Mouse (Mus musculus): ENCODE results near the gene Heatr9. TPM values are rescaled to one million over a fixed set of nuclear protein-coding genes. Genes with fewer than 3 reads are reported as not detected.
"Not testable (repeated sequence)": the region's sequence is repeated elsewhere in the genome, so short reads cannot be mapped to it uniquely, and the experiment has no call there.

Heatr9 gene
- total and polyA plus RNA-seq, 2 experiments from 2014 or later = not detected

DNA sequence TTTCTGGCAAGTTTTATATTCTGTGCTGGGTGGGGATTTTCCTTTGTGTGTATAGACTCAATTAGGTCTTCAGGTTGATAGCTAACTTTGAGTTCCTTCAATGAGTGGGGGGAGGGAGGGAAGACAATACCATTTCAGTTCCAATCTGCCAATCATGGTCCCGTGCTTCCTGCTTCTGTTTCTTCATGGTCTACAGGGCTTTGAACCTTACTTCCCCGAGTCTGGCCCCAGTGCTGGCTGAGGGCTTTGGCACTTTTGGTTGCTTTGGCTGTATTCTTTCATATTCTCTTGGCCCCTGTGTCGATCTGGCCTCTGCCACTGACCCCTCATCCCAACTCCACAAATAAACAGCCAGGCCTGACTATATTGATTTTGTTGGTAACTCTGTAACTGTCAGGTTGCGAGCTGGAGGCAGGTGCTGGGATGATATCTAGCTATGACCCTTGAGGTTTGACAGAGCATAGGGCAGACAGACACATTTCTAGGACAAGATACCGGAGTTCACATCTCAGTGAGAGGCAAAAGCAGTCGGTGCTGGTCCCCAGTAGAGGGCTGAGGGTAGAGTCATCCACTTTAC, 40.4 kb upstream of the Heatr9 start:
- Histone ChIP-seq H3K9ac (no peak overlapping the region), H3K4me2 (ENCODE audit: low read depth) (no peak overlapping the region), H3K4me1 (ENCODE audit: insufficient read depth) (no peaks in the 10 kb centered on the region), H3K4me3 (ENCODE audit: low read depth, low read length) (no peak overlapping the region), H3K27ac (ENCODE audit: low read depth, low read length) (no peak overlapping the region), H3K27me3 (ENCODE audit: insufficient read depth, low read length) (no peaks in the 10 kb centered on the region), H3K9me3 (ENCODE audit: low read length) (no peaks in the 10 kb centered on the region), H3K36me3 (ENCODE audit: insufficient read depth) (no peaks in the 10 kb centered on the region)
- ATAC-seq (no peak), DNase-seq (no peak)
- no peak for TF ChIP-seq CTCF (IDR thresholded peaks at IDR 0.05; ENCODE audit: low read depth)
- 77% methylated on average over 6 of the region's 6 CpGs for WGBS

DNA sequence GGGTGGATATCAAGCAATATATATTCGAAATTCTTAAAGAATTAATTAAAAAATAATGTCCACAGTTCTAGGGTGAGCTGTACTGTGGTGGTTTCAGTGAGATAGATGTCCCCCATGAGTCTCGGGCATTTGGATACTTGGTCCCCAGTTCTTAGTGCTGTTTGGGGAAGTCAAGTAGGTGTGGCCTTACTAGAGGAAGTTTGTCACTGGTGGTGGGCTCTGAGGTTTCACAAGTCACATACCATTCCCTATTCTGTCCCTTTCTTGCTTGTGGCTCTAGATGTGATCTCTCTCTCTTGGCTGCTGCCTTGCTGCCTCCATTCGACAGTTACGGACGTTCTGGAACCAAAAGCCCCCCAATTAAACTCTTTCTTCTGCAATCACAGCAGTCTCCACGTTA, 38.4 kb upstream of the Heatr9 start:
- H3K27ac ChIP-seq (ENCODE audit: low read depth, low read length) = no peak overlapping the region
- H3K4me3 ChIP-seq (ENCODE audit: low read depth, low read length) = no peak overlapping the region
- H3K27me3 ChIP-seq (ENCODE audit: insufficient read depth, low read length) = no peaks in the 10 kb centered on the region
- no peak for TF ChIP-seq CTCF (IDR thresholded peaks at IDR 0.05; ENCODE audit: low read depth)
- H3K9ac ChIP-seq = no peak overlapping the region
- no peaks in the 10 kb centered on the region for H3K4me1 ChIP-seq (ENCODE audit: insufficient read depth)
- ATAC-seq (no peak), DNase-seq (no peak)
- H3K36me3 ChIP-seq (ENCODE audit: insufficient read depth) = no peaks in the 10 kb centered on the region
- H3K4me2 ChIP-seq (ENCODE audit: low read depth) = no peak overlapping the region
- no peaks in the 10 kb centered on the region for H3K9me3 ChIP-seq (ENCODE audit: low read length)
- 71% methylated on average over 6 of the region's 6 CpGs for WGBS

DNA sequence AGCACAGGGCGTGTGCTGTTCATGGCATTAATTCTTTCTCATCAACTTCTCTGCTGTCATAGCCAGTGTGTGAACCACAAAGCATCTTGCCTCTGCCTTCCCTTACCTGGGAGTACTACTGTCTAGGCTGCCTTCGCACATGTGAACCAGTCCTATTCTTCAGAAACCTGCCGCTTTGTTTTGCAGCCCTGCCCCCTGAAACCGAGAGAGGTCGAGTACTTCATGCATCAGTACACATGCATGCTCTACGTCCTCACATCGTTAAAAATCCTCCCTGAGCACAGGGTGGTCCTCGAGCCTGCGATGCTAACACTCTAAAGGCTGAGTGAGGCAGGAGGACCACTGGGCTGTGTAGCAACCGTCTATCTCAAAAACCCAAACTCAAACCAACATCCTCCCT, 35.1 kb upstream of the Heatr9 start:
- H3K4me2 ChIP-seq (ENCODE audit: low read depth) = no peak overlapping the region
- H3K27me3 ChIP-seq (ENCODE audit: insufficient read depth, low read length) = no peaks in the 10 kb centered on the region
- DNase-seq = no peak
- no peak for ATAC-seq
- no peak overlapping the region for H3K27ac ChIP-seq (ENCODE audit: low read depth, low read length)
- no peak overlapping the region for H3K9ac ChIP-seq
- no peak overlapping the region for H3K4me3 ChIP-seq (ENCODE audit: low read depth, low read length)
- H3K9me3 ChIP-seq (ENCODE audit: low read length) = no peaks in the 10 kb centered on the region
- TF ChIP-seq CTCF (IDR thresholded peaks at IDR 0.05; ENCODE audit: low read depth) = no peak
- 35% methylated on average over 10 of the region's 10 CpGs for WGBS
- no peaks in the 10 kb centered on the region for H3K36me3 ChIP-seq (ENCODE audit: insufficient read depth)
- H3K4me1 ChIP-seq (ENCODE audit: insufficient read depth) = no peaks in the 10 kb centered on the region

GRCm38 (mm10) chr11:83556085-83556781, 34.3 kb upstream of the Heatr9 start:
- Histone ChIP-seq H3K27ac (ENCODE audit: low read depth, low read length) (no peak overlapping the region), H3K4me3 (ENCODE audit: low read depth, low read length) (no peak overlapping the region), H3K4me1 (ENCODE audit: insufficient read depth) (no peaks in the 10 kb centered on the region), H3K4me2 (ENCODE audit: low read depth) (no peak overlapping the region), H3K9ac (no peak overlapping the region), H3K9me3 (ENCODE audit: low read length) (no peaks in the 10 kb centered on the region), H3K36me3 (ENCODE audit: insufficient read depth) (no peaks in the 10 kb centered on the region), H3K27me3 (ENCODE audit: insufficient read depth, low read length) (no peaks in the 10 kb centered on the region)
- 21% methylated on average over 8 of the region's 8 CpGs for WGBS
- DNase-seq (peak; percentile 84), ATAC-seq (peak; percentile 66)
- peak; percentile 89 for TF ChIP-seq CTCF (IDR thresholded peaks at IDR 0.05; ENCODE audit: low read depth)

DNA sequence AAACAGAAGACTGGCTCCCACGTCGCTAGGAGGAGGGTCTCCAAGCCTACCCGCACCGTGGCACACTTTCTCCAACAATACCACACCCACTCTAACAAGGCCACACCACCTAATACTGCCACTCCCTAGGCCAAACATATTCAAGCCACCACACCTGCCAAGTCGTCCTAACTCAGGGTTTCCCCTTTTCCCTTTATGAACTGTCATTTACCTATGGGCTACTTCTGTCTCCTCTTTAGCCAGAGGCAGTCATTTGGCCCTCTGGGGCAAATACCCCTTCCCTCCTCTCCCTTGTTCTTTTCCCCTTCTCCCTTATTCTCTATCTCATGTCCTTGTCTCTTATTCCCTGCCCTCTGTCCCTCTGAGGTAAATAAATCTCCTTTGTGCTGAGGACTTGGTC, 29.7 kb upstream of the Heatr9 start:
- no peaks in the 10 kb centered on the region for H3K9me3 ChIP-seq (ENCODE audit: low read length)
- H3K27me3 ChIP-seq (ENCODE audit: insufficient read depth, low read length) = no peaks in the 10 kb centered on the region
- ATAC-seq (no peak), DNase-seq (no peak)
- H3K9ac ChIP-seq = no peak overlapping the region
- WGBS = 84% methylated on average over 5 of the region's 5 CpGs
- TF ChIP-seq CTCF (IDR thresholded peaks at IDR 0.05; ENCODE audit: low read depth) = no peak
- no peak overlapping the region for H3K4me3 ChIP-seq (ENCODE audit: low read depth, low read length)
- no peaks in the 10 kb centered on the region for H3K4me1 ChIP-seq (ENCODE audit: insufficient read depth)
- no peak overlapping the region for H3K4me2 ChIP-seq (ENCODE audit: low read depth)
- H3K36me3 ChIP-seq (ENCODE audit: insufficient read depth) = no peaks in the 10 kb centered on the region
- H3K27ac ChIP-seq (ENCODE audit: low read depth, low read length) = no peak overlapping the region

DNA sequence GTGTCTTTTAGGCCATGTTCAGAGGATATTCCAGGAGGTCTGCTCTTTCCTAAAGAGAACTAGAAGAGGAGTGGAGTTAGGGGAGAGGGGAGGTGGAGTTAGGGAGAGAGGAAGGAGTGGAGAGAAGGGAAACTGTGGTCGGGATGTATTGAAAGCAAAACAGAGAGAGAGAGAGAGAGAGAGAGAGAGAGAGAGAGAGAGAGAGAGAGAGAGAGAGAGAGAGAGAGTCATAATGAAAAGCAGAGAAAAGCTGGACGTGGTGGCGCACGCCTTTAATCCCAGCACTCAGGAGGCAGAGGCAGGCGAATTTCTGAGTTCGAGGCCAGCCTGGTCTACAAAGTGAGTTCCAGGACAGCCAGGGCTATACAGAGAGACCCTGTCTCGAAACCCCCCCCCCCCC, 29.1 kb upstream of the Heatr9 start:
- ATAC-seq = not testable (repeated sequence)
- 90% methylated on average over 6 of the region's 7 CpGs for WGBS

GRCm38 (mm10) chr11:83550186-83550632, 28.2 kb upstream of the Heatr9 start:
- ATAC-seq (no peak), DNase-seq (no peak)
- Histone ChIP-seq H3K4me3 (ENCODE audit: low read depth, low read length) (no peak overlapping the region), H3K27ac (ENCODE audit: low read depth, low read length) (no peak overlapping the region), H3K4me1 (ENCODE audit: insufficient read depth) (no peaks in the 10 kb centered on the region), H3K36me3 (ENCODE audit: insufficient read depth) (no peaks in the 10 kb centered on the region), H3K9me3 (ENCODE audit: low read length) (no peaks in the 10 kb centered on the region), H3K9ac (no peak overlapping the region), H3K27me3 (ENCODE audit: insufficient read depth, low read length) (no peaks in the 10 kb centered on the region), H3K4me2 (ENCODE audit: low read depth) (no peak overlapping the region)
- no peak for TF ChIP-seq CTCF (IDR thresholded peaks at IDR 0.05; ENCODE audit: low read depth)
- 87% methylated on average over 5 of the region's 5 CpGs for WGBS

More for the DNA sequence above, 29.1 kb upstream of the Heatr9 start:
- not testable (repeated sequence) for H3K4me2 ChIP-seq (ENCODE audit: low read depth); H3K27ac ChIP-seq (ENCODE audit: low read depth, low read length); H3K36me3 ChIP-seq (ENCODE audit: insufficient read depth); H3K27me3 ChIP-seq (ENCODE audit: insufficient read depth, low read length); H3K4me1 ChIP-seq (ENCODE audit: insufficient read depth); H3K9me3 ChIP-seq (ENCODE audit: low read length); H3K9ac ChIP-seq; DNase-seq; H3K4me3 ChIP-seq (ENCODE audit: low read depth, low read length)

Measured in forebrain, postnatal 0 days (tissue).